Mouse (Mus musculus) midbrain, embryonic 10.5 days (tissue): Measurements from ENCODE around the gene Ttll3. TPM values are rescaled to one million over a fixed set of nuclear protein-coding genes. Genes with fewer than 3 reads are reported as not detected.

ENCODE experiments used
- DNase-seq: peaks from one replicate; pipeline ENCODE4 v3.0.0-alpha.2; 2017; ENCODE audit warnings: low spot score
- H3K27ac ChIP-seq: fragments of 300-500 bp; sonication (generic); replicated peaks from 2 replicates; pipeline ENCODE4 v1.5.1; 2016; ENCODE audit warnings: mild to moderate bottlenecking
- H3K27me3 ChIP-seq: fragments of 300-500 bp; sonication (generic); 2 replicates; pipeline ENCODE4 v1.6.1; 2016; ENCODE audit warnings: low read depth, mild to moderate bottlenecking; ENCODE audit not compliant: poor library complexity, severe bottlenecking
- H3K36me3 ChIP-seq: fragments of 300-500 bp; sonication (generic); 2 replicates; pipeline ENCODE4 v1.6.1; 2016; ENCODE audit warnings: mild to moderate bottlenecking, moderate library complexity
- H3K4me1 ChIP-seq: fragments of 300-500 bp; sonication (generic); 2 replicates; pipeline ENCODE4 v1.6.1; 2016
- H3K4me3 ChIP-seq: fragments of 300-500 bp; sonication (generic); 2 replicates; pipeline ENCODE4 v1.5.1; 2016; ENCODE audit warnings: mild to moderate bottlenecking, moderate library complexity
- H3K9me3 ChIP-seq: fragments of 300-500 bp; sonication (generic); replicated peaks from 2 replicates; pipeline ENCODE4 v1.6.1; 2016; ENCODE audit warnings: mild to moderate bottlenecking
- WGBS: fragments of 180-500 bp; shearing (Covaris S2); methylation state at CpG from one replicate; pipeline ENCODE4 v1.1.7; 2016; 5-methylcytosine and 5-hydroxymethylcytosine counted together
- polyA plus RNA-seq: library from polyadenylated mRNA; unstranded; fragments of >200 nt; fragmentation: Nextera tagmentation; extraction: Ambion mirVana; gene quantifications from 2 replicates; pipeline ENCODE4 v1.2.1, GENCODE M21; 2016

Gene Ttll3
- polyA plus RNA-seq, 1 experiment from 2014 or later: 5.9 TPM

GRCm38 (mm10) chr6:113406683-113407082, 17.6 kb downstream of the Ttll3 start:
- no peak for DNase-seq
- H3K4me3 ChIP-seq: no peak overlapping the region
- H3K36me3 ChIP-seq: peaks cover 22% of the 10 kb centered on the region
- no peaks in the 10 kb centered on the region for H3K27me3 ChIP-seq
- no peaks in the 10 kb centered on the region for H3K9me3 ChIP-seq
- 78% methylated on average over 9 of the region's 9 CpGs for WGBS
- no peak overlapping the region for H3K27ac ChIP-seq
- no peaks in the 10 kb centered on the region; the same call in 1 of the 2 replicates for H3K4me1 ChIP-seq

GRCm38 (mm10) chr6:113410001-113410400, 20.9 kb downstream of the Ttll3 start:
- Histone ChIP-seq H3K36me3 (peaks cover 47% of the 10 kb centered on the region), H3K27ac (no peak overlapping the region), H3K4me1 (no peaks in the 10 kb centered on the region), H3K9me3 (no peaks in the 10 kb centered on the region), H3K27me3 (no peaks in the 10 kb centered on the region), H3K4me3 (no peak overlapping the region)
- no peak for DNase-seq
- 78% methylated on average over 1 of the region's 1 CpGs for WGBS

GRCm38 (mm10) chr6:113416416-113416815, 27.4 kb downstream of the Ttll3 start:
- no peak overlapping the region for H3K4me3 ChIP-seq
- H3K27ac ChIP-seq: no peak overlapping the region
- H3K9me3 ChIP-seq: no peaks in the 10 kb centered on the region
- no peaks in the 10 kb centered on the region for H3K27me3 ChIP-seq
- DNase-seq: no peak
- H3K4me1 ChIP-seq: peaks cover 24% of the 10 kb centered on the region
- peaks cover 47% of the 10 kb centered on the region for H3K36me3 ChIP-seq
- 96% methylated on average over 5 of the region's 5 CpGs for WGBS

GRCm38 (mm10) chr6:113418441-113419198, 29.6 kb downstream of the Ttll3 start:
- peak overlapping the region; percentile 69 for H3K4me3 ChIP-seq
- no peaks in the 10 kb centered on the region for H3K27me3 ChIP-seq
- H3K27ac ChIP-seq: peak overlapping the region; percentile 82
- no peaks in the 10 kb centered on the region for H3K9me3 ChIP-seq
- H3K4me1 ChIP-seq: peaks cover 24% of the 10 kb centered on the region
- no peak for DNase-seq
- H3K36me3 ChIP-seq: peaks cover 36% of the 10 kb centered on the region
- WGBS: 18% methylated on average over 16 of the region's 16 CpGs

- DNase-seq: peak; percentile 96
- WGBS: under 1% methylated on average over 25 of the region's 25 CpGs
- H3K27ac ChIP-seq: peak within 1 kb of the TSS; percentile 82
Measured at GRCm38 (mm10) chr6:113419199-113419587, 30.1 kb downstream of the Ttll3 start, which contains the start of gene Rpusd3. TSS of gene Rpusd3 (minus strand) at chr6:113419340.

GRCm38 (mm10) chr6:113423000-113423399, 33.9 kb downstream of the Ttll3 start:
- no peak for DNase-seq
- 83% methylated on average over 4 of the region's 4 CpGs for WGBS
- Histone ChIP-seq H3K27me3 (no peaks in the 10 kb centered on the region), H3K27ac (no peak overlapping the region), H3K4me1 (peaks cover 15% of the 10 kb centered on the region), H3K4me3 (no peak overlapping the region), H3K9me3 (peaks cover 3% of the 10 kb centered on the region; the same call in 1 of the 2 replicates), H3K36me3 (no peaks in the 10 kb centered on the region)

More at GRCm38 (mm10) chr6:113419199-113419587, 30.1 kb downstream of the Ttll3 start, which contains the start of gene Rpusd3:
- Histone ChIP-seq H3K27me3 (no peaks in the 10 kb centered on the region), H3K4me1 (peaks cover 24% of the 10 kb centered on the region), H3K36me3 (peaks cover 30% of the 10 kb centered on the region), H3K9me3 (no peaks in the 10 kb centered on the region), H3K4me3 (peak within 1 kb of the TSS; percentile 69)

GRCm38 (mm10) chr6:113424187-113424586, 35.1 kb downstream of the Ttll3 start:
- WGBS: 89% methylated on average over 7 of the region's 7 CpGs
- Histone ChIP-seq H3K9me3 (peaks cover 3% of the 10 kb centered on the region; the same call in 1 of the 2 replicates), H3K4me1 (peaks cover 5% of the 10 kb centered on the region), H3K27ac (no peak overlapping the region), H3K36me3 (no peaks in the 10 kb centered on the region), H3K27me3 (no peaks in the 10 kb centered on the region), H3K4me3 (no peak overlapping the region)
- DNase-seq: no peak

- no peak overlapping the region for H3K4me3 ChIP-seq
- H3K9me3 ChIP-seq: peaks cover 3% of the 10 kb centered on the region; the same call in 1 of the 2 replicates
- H3K27me3 ChIP-seq: no peaks in the 10 kb centered on the region
- DNase-seq: no peak
- 93% methylated on average over 4 of the region's 4 CpGs for WGBS
- H3K4me1 ChIP-seq: no peaks in the 10 kb centered on the region
- H3K27ac ChIP-seq: no peak overlapping the region
- H3K36me3 ChIP-seq: no peaks in the 10 kb centered on the region
Measured at GRCm38 (mm10) chr6:113426696-113427095, 37.6 kb downstream of the Ttll3 start.

GRCm38 (mm10) chr6:113427397-113427796, 38.3 kb downstream of the Ttll3 start:
- peak; percentile 52 for DNase-seq
- Histone ChIP-seq H3K4me3 (no peak overlapping the region), H3K36me3 (no peaks in the 10 kb centered on the region), H3K4me1 (no peaks in the 10 kb centered on the region), H3K9me3 (peaks cover 3% of the 10 kb centered on the region; the same call in 1 of the 2 replicates), H3K27me3 (no peaks in the 10 kb centered on the region), H3K27ac (no peak overlapping the region)
- 64% methylated on average over 3 of the region's 3 CpGs for WGBS

- DNase-seq: no peak
Measured at GRCm38 (mm10) chr6:113428006-113428405, 38.9 kb downstream of the Ttll3 start.

GRCm38 (mm10) chr6:113429965-113430364, 40.9 kb downstream of the Ttll3 start:
- Histone ChIP-seq H3K9me3 (peaks cover 3% of the 10 kb centered on the region; the same call in 1 of the 2 replicates), H3K27me3 (no peaks in the 10 kb centered on the region), H3K4me3 (no peak overlapping the region), H3K27ac (no peak overlapping the region), H3K4me1 (no peaks in the 10 kb centered on the region; the same call in 1 of the 2 replicates), H3K36me3 (no peaks in the 10 kb centered on the region)
- DNase-seq: no peak
- 89% methylated on average over 3 of the region's 3 CpGs for WGBS

More at GRCm38 (mm10) chr6:113428006-113428405, 38.9 kb downstream of the Ttll3 start:
- 93% methylated on average over 16 of the region's 16 CpGs for WGBS
- H3K27me3 ChIP-seq: no peaks in the 10 kb centered on the region
- no peak overlapping the region for H3K27ac ChIP-seq
- peaks cover 3% of the 10 kb centered on the region; the same call in 1 of the 2 replicates for H3K9me3 ChIP-seq
- no peaks in the 10 kb centered on the region for H3K4me1 ChIP-seq
- no peaks in the 10 kb centered on the region for H3K36me3 ChIP-seq
- H3K4me3 ChIP-seq: no peak overlapping the region

- DNase-seq: no peak
- WGBS: 67% methylated on average over 3 of the region's 3 CpGs
- H3K4me1 ChIP-seq: no peaks in the 10 kb centered on the region; the same call in 1 of the 2 replicates
- H3K9me3 ChIP-seq: peaks cover 3% of the 10 kb centered on the region; the same call in 1 of the 2 replicates
- no peaks in the 10 kb centered on the region for H3K36me3 ChIP-seq
- H3K27ac ChIP-seq: no peak overlapping the region
- no peak overlapping the region for H3K4me3 ChIP-seq
- no peaks in the 10 kb centered on the region for H3K27me3 ChIP-seq
Measured at GRCm38 (mm10) chr6:113430846-113431245, 41.8 kb downstream of the Ttll3 start.

GRCm38 (mm10) chr6:113431801-113432200, 42.7 kb downstream of the Ttll3 start:
- Histone ChIP-seq H3K27me3 (no peaks in the 10 kb centered on the region), H3K4me1 (no peaks in the 10 kb centered on the region; the same call in 1 of the 2 replicates), H3K4me3 (no peak overlapping the region), H3K9me3 (peaks cover 3% of the 10 kb centered on the region; the same call in 1 of the 2 replicates), H3K27ac (no peak overlapping the region), H3K36me3 (no peaks in the 10 kb centered on the region)
- no peak for DNase-seq
- 70% methylated on average over 3 of the region's 3 CpGs for WGBS
